1 mouse cellular context compared by ENCODE assay signal in the genomic region with DNA sequence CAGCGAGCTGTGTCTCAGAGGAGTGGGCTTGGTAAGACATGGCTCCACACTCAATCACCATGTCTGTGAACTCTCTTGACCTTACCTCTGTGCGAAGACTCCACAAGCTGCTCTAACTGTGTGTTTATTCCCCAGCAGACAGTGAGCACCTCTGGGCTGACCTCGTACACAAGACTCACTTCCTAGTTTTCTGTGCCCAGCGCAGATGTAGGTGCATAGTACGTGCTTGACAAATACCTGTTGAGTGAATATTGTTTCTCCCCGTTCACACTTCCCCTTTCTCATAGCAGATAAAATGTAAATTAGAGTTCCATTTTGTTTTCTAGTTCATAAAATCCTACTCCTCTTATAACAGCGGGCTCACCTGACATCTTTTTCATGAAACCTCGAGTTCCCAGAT.
TF ChIP-seq lines count a peak whose summit lies in the region.

No protein-coding gene starts in this region.

TF ChIP-seq in MEL, 35 proteins besides CTCF, POLR2A, EP300 and RAD21:
- TF ChIP-seq E2F4 (IDR thresholded peaks at IDR 0.05; ENCODE audit: borderline replicate concordance, low read depth, low read length) (no peak), GATA1 (IDR thresholded peaks at IDR 0.05; ENCODE audit: low read depth, low read length) (0 out of 2 replicates have a peak, but pooled peaks have one; percentile 27)
